Mouse (Mus musculus) ES-E14 (cell line): Measurements from ENCODE around the gene Adra2c. TPM values are rescaled to one million over a fixed set of nuclear protein-coding genes. Genes with fewer than 3 reads are reported as not detected.

Experiments used
- DNase-seq: peaks from one replicate; pipeline ENCODE4 v3.0.0-alpha.2; 2013; ENCODE audit warnings: low read depth, low spot score
- H3K27ac ChIP-seq: 2 replicates; pipeline ENCODE4 v1.5.1; 2012; ENCODE audit warnings: low read depth, mild to moderate bottlenecking, low read length, moderate library complexity, mixed read lengths; ENCODE audit not compliant: poor library complexity, insufficient read depth, severe bottlenecking
- H3K36me3 ChIP-seq: 2 replicates; pipeline ENCODE4 v1.6.1; 2012; ENCODE audit warnings: mild to moderate bottlenecking, low read length, moderate library complexity, mixed read lengths; ENCODE audit not compliant: control insufficient read depth, poor library complexity, insufficient read depth, severe bottlenecking
- H3K4me1 ChIP-seq, 2 experiments: fragments of 150-350 bp in 1 of 2; sonication (generic) in 1 of 2; 2 replicates each; pipeline ENCODE4 v1.6.1; 2012; ENCODE audit warnings: low read length in 2 of 2, mild to moderate bottlenecking in 1 of 2, mixed read lengths in 1 of 2; ENCODE audit not compliant: control insufficient read depth in 2 of 2, insufficient read depth in 2 of 2, poor library complexity in 1 of 2
- H3K4me3 ChIP-seq, 2 experiments: fragments of 150-350 bp in 1 of 2; sonication (generic) in 1 of 2; 2 replicates each; pipeline ENCODE4 v1.5.1; 2012; ENCODE audit warnings: low read length in 2 of 2, low read depth in 1 of 2, mild to moderate bottlenecking in 1 of 2, mixed read lengths in 1 of 2; ENCODE audit not compliant: insufficient read depth in 1 of 2, poor library complexity in 1 of 2, severe bottlenecking in 1 of 2
- H3K9ac ChIP-seq: 2 replicates; pipeline ENCODE4 v1.6.1; 2012; ENCODE audit warnings: low read depth, mild to moderate bottlenecking, low read length, mixed read lengths; ENCODE audit not compliant: poor library complexity, insufficient read depth, severe bottlenecking
- H3K9me3 ChIP-seq: fragments of 150-350 bp; sonication (generic); 2 replicates; pipeline ENCODE4 v1.6.1; 2012; ENCODE audit warnings: low read depth, mild to moderate bottlenecking, low read length; ENCODE audit not compliant: control insufficient read depth, insufficient read depth
- CHD2 ChIP-seq: IDR thresholded peaks from 2 replicates; pipeline ENCODE4 v1.6.1; 2014; ENCODE audit warnings: mild to moderate bottlenecking, low read depth, low read length, inconsistent platforms
- HCFC1 ChIP-seq: IDR thresholded peaks from 2 replicates; pipeline ENCODE4 v1.6.1; 2012; ENCODE audit warnings: low read length, inconsistent platforms, borderline replicate concordance; ENCODE audit not compliant: insufficient read depth
- MAFK ChIP-seq: IDR thresholded peaks from 2 replicates; pipeline ENCODE4 v1.6.1; 2014; ENCODE audit warnings: mild to moderate bottlenecking, low read depth, low read length, inconsistent platforms; ENCODE audit not compliant: insufficient read depth
- ZC3H11A ChIP-seq: IDR thresholded peaks from 2 replicates; pipeline ENCODE4 v1.6.1; 2012; ENCODE audit warnings: low read depth, mild to moderate bottlenecking, inconsistent platforms, low read length, borderline replicate concordance
- ZNF384 ChIP-seq: IDR thresholded peaks from 2 replicates; pipeline ENCODE4 v1.6.1; 2012; ENCODE audit warnings: low read depth, low read length, inconsistent platforms
- in situ Hi-C, 2 experiments: fragments of 600-800 bp; cut with MboI; formaldehyde crosslinking; loops; one replicate each; pipeline ENCODE4 v1.15.1; 2025; ENCODE audit warnings: low sequenced_read_pairs in 2 of 2, inconsistent platforms in 1 of 2; ENCODE audit not compliant: unreplicated experiment in 2 of 2
- total RNA-seq: library from RNA; depleted of rRNA; stranded (reverse); fragments of 300-350 nt; gene quantifications from 2 replicates; pipeline ENCODE4 v1.2.3, GENCODE M21; 2012

Adra2c gene
- total RNA-seq, 1 experiment, result 0.45 TPM

- no peak for TF ChIP-seq HCFC1
- TF ChIP-seq ZC3H11A, result no peak
- no peak for TF ChIP-seq ZNF384
- TF ChIP-seq MAFK, result no peak
- no peak for TF ChIP-seq CHD2
- DNase-seq, result no peak
- H3K27ac ChIP-seq, result no peak overlapping the region
- no peak overlapping the region for H3K9ac ChIP-seq
- H3K36me3 ChIP-seq, result no peaks in the 10 kb centered on the region
- no peaks in the 10 kb centered on the region for H3K9me3 ChIP-seq
- no peak overlapping the region for H3K4me3 ChIP-seq
- in situ Hi-C loops, result no loop called here
- H3K4me1 ChIP-seq, result peaks cover 0 to 2% of the 10 kb centered on the region in 2 experiments; a peak in 1 of 4 replicates
Measured at GRCm38 (mm10) chr5:35313826-35314586, 35.9 kb downstream of the Adra2c start.

DNA sequence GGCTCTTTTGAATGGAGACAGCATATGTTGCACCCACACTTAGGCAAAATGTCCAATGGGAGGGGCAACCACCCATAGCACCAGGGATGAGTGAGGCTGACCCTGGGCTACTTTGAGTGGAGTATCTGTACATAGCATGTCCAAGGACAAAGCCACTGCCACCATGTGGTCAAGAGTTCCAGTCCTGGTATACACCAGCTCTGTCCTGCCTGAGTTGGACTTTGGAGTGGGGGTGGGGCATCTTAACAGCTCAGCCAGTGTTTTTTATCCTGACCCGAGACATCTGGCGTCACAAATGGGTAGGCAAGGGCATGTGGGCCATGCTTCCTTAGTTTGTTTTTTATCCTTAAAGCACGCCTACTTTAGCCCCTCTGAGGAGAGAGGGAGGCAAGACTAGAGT lies 36.5 kb downstream of the Adra2c start:
- in situ Hi-C loops, result no loop called here
- Histone ChIP-seq H3K27ac (no peak overlapping the region), H3K9me3 (no peaks in the 10 kb centered on the region), H3K36me3 (no peaks in the 10 kb centered on the region), H3K4me3 (no peak overlapping the region), H3K9ac (no peak overlapping the region), H3K4me1 (peaks cover 0 to 2% of the 10 kb centered on the region in 2 experiments; a peak in 1 of 4 replicates)
- TF ChIP-seq MAFK, result no peak
- no peak for TF ChIP-seq HCFC1
- no peak for TF ChIP-seq ZNF384
- no peak for TF ChIP-seq CHD2
- no peak for TF ChIP-seq ZC3H11A
- no peak for DNase-seq

- Histone ChIP-seq H3K9ac (no peak overlapping the region), H3K4me3 (no peak overlapping the region), H3K4me1 (peaks cover 0 to 2% of the 10 kb centered on the region in 2 experiments; a peak in 1 of 4 replicates), H3K9me3 (no peaks in the 10 kb centered on the region), H3K36me3 (no peaks in the 10 kb centered on the region), H3K27ac (no peak overlapping the region)
- in situ Hi-C loops, result no loop called here
- TF ChIP-seq ZNF384 (no peak), ZC3H11A (no peak), HCFC1 (no peak), CHD2 (no peak), MAFK (no peak)
- no peak for DNase-seq
Measured at GRCm38 (mm10) chr5:35315204-35315603, 37.1 kb downstream of the Adra2c start.

GRCm38 (mm10) chr5:35320650-35321049 lies 42.5 kb downstream of the Adra2c start:
- Histone ChIP-seq H3K27ac (no peak overlapping the region), H3K4me1 (no peaks in the 10 kb centered on the region), H3K36me3 (no peaks in the 10 kb centered on the region), H3K9ac (no peak overlapping the region), H3K9me3 (no peaks in the 10 kb centered on the region), H3K4me3 (no peak overlapping the region)
- no peak for TF ChIP-seq ZNF384
- TF ChIP-seq ZC3H11A, result no peak
- no peak for TF ChIP-seq HCFC1
- TF ChIP-seq CHD2, result no peak
- no peak for TF ChIP-seq MAFK
- in situ Hi-C loops, result no loop called here
- no peak for DNase-seq
